ENCODE assay signal across 15 mouse cellular contexts in genomic region chr3:129880925-129881593, GRCm38 (mm10). TPM values are rescaled to one million over a fixed set of nuclear protein-coding genes. Genes with fewer than 3 reads are reported as not detected.
DNase-seq lines count a peak whose midpoint lies in the region; ATAC-seq and TF ChIP-seq lines count a peak whose summit lies in the region.
"Had no signal": no experiment of that assay in that cellular context is flagged by ENCODE, and none has a peak within 500 bp of the region (broad histone marks: within the 10 kb centered on the region; RNA-seq: fewer than 3 reads in every experiment).

No protein-coding gene starts in this region.

- peak overlapping the region; percentile 15; the same call in 1 of the 2 replicates for H3K27ac ChIP-seq in heart, embryonic 15.5 days
- H3K27ac ChIP-seq in liver, embryonic 12.5 days, result peak overlapping the region; percentile 86
- H3K27ac ChIP-seq in thymus, adult 2 months (ENCODE audit: control insufficient read depth, insufficient read depth, low read length), result peak overlapping the region; percentile 84
- H3K27ac ChIP-seq: forebrain, embryonic 13.5 days; hindbrain, embryonic 10.5 days had no signal

- no peak overlapping the region; the same call in 1 of the 2 replicates for H3K4me2 ChIP-seq in heart, embryonic 15.5 days
- peak overlapping the region; percentile 97 for H3K4me2 ChIP-seq in liver, embryonic 12.5 days
- H3K4me2 ChIP-seq: forebrain, embryonic 13.5 days had no signal

- H3K27me3 ChIP-seq in heart, embryonic 15.5 days, result no peaks in the 10 kb centered on the region
- H3K27me3 ChIP-seq in liver, embryonic 12.5 days (replicated peaks), result no peaks in the 10 kb centered on the region
- H3K27me3 ChIP-seq in thymus, adult 2 months (ENCODE audit: control insufficient read depth, insufficient read depth, low read length), result no peaks in the 10 kb centered on the region
- H3K27me3 ChIP-seq: forebrain, embryonic 13.5 days had no signal

- TF ChIP-seq POLR2A in thymus, adult 2 months (IDR thresholded peaks at IDR 0.05; ENCODE audit: control insufficient read depth, extremely low read depth, insufficient read depth, low read length, poor library complexity), result no peak

- no peak for ATAC-seq in heart, embryonic 15.5 days (replicated peaks; ENCODE audit: insufficient number of reproducible peaks, insufficient read depth, low FRiP score, low read depth)
- peak; percentile 76 for ATAC-seq in liver, embryonic 12.5 days
- ATAC-seq: forebrain, embryonic 13.5 days had no signal

- WGBS in heart, embryonic 15.5 days, result 56% methylated on average over 8 of the region's 8 CpGs
- WGBS in liver, embryonic 12.5 days (ENCODE audit: insufficient replicate concordance), result 18% methylated on average over 8 of the region's 8 CpGs
- WGBS in thymus, adult 2 months, result 48% methylated on average over 8 of the region's 8 CpGs

- no peak for DNase-seq in heart, postnatal 10 days
- DNase-seq in MEL-GATA-1-ER (ENCODE audit: extremely low read depth, low read depth), result peak; percentile 55
- peak; percentile 37 for DNase-seq in thymus, adult 2 months
- DNase-seq in embryo, embryonic 10 days (ENCODE audit: low spot score), result no peak
- no peak for DNase-seq in testis, postnatal 10 days (ENCODE audit: low spot score)
- no peak for DNase-seq in B cell, adult 2 months
- DNase-seq: adrenal gland, adult 2 months; cerebellum, adult 9-10 months; kidney, adult 18-20 months; right cerebral cortex, postnatal 4 days had no signal

- H3K4me3 ChIP-seq in heart, embryonic 15.5 days, result no peak overlapping the region
- H3K4me3 ChIP-seq in liver, embryonic 12.5 days, result peak overlapping the region; percentile 53
- H3K4me3 ChIP-seq in thymus, adult 2 months (ENCODE audit: control insufficient read depth, insufficient read depth, low read length), result no peak overlapping the region
- H3K4me3 ChIP-seq: forebrain, embryonic 13.5 days; hindbrain, embryonic 10.5 days had no signal

- intact Hi-C loops in heart, postnatal 10 days (cut with DNase I), result no loop called here

- no peaks in the 10 kb centered on the region for H3K9me3 ChIP-seq in heart, embryonic 15.5 days (replicated peaks)
- H3K9me3 ChIP-seq in liver, embryonic 12.5 days (replicated peaks), result no peaks in the 10 kb centered on the region
- H3K9me3 ChIP-seq: forebrain, embryonic 13.5 days; hindbrain, embryonic 10.5 days had no signal

- no peak overlapping the region for H3K9ac ChIP-seq in heart, embryonic 15.5 days
- peak overlapping the region; percentile 68 for H3K9ac ChIP-seq in liver, embryonic 12.5 days
- H3K9ac ChIP-seq: forebrain, embryonic 13.5 days had no signal

- H3K36me3 ChIP-seq in heart, embryonic 15.5 days, result no peaks in the 10 kb centered on the region
- no peaks in the 10 kb centered on the region for H3K36me3 ChIP-seq in liver, embryonic 12.5 days
- no peaks in the 10 kb centered on the region for H3K36me3 ChIP-seq in thymus, adult 2 months (ENCODE audit: control insufficient read depth, insufficient read depth, low read length)
- H3K36me3 ChIP-seq: hindbrain, embryonic 10.5 days had no signal

- TF ChIP-seq CTCF in thymus, adult 2 months (IDR thresholded peaks at IDR 0.05; ENCODE audit: borderline replicate concordance, control insufficient read depth, extremely low read depth, insufficient read depth, low read length, poor library complexity), result no peak

- H3K4me1 ChIP-seq in heart, embryonic 15.5 days (replicated peaks), result peaks cover 19% of the 10 kb centered on the region
- H3K4me1 ChIP-seq in liver, embryonic 12.5 days, result peaks cover 82% of the 10 kb centered on the region
- peaks cover 26% of the 10 kb centered on the region for H3K4me1 ChIP-seq in thymus, adult 2 months (replicated peaks; ENCODE audit: control insufficient read depth, insufficient read depth, low read length)

RNA-seq across cellular contexts. Expression of gene Pla2g12a, which starts 2.7 kb away (rescaled TPM):
- 53.2 and 58.0 TPM in 2 replicates for polyA plus RNA-seq in heart, embryonic 15.5 days (2015; fragmentation: Nextera tagmentation; extraction: Ambion mirVana)
- total RNA-seq in heart, postnatal 10 days (2021), result 10 to 100 TPM; 21.3 to 29.8 TPM
- polyA plus RNA-seq in liver, embryonic 12.5 days (2016; fragmentation: Nextera tagmentation; extraction: Ambion mirVana), result 107 and 112 TPM in 2 replicates
- 67.0 and 89.3 TPM in 2 replicates for polyA plus RNA-seq in thymus, adult 2 months (2012; rRNA removed)

RNA-seq across cellular contexts. Expression of gene Casp6, which starts 20.2 kb away (rescaled TPM):
- 58.7 and 62.6 TPM in 2 replicates for polyA plus RNA-seq in heart, embryonic 15.5 days (2015; fragmentation: Nextera tagmentation; extraction: Ambion mirVana)
- 10 to 100 TPM; 19.5 to 25.3 TPM for total RNA-seq in heart, postnatal 10 days (2021)
- 43.7 and 46.7 TPM in 2 replicates for polyA plus RNA-seq in liver, embryonic 12.5 days (2016; fragmentation: Nextera tagmentation; extraction: Ambion mirVana)
- polyA plus RNA-seq in thymus, adult 2 months (2012; rRNA removed), result 82.6 and 86.1 TPM in 2 replicates

RNA-seq across cellular contexts. Expression of gene Cfi, which starts 45.4 kb away (rescaled TPM):
- polyA plus RNA-seq in heart, embryonic 15.5 days (2015; fragmentation: Nextera tagmentation; extraction: Ambion mirVana), result 2.2 and 3.7 TPM in 2 replicates
- 1 to 10 TPM; 1.2 to 1.3 TPM for total RNA-seq in heart, postnatal 10 days (2021)
- 86.6 and 90.7 TPM in 2 replicates for polyA plus RNA-seq in liver, embryonic 12.5 days (2016; fragmentation: Nextera tagmentation; extraction: Ambion mirVana)
- polyA plus RNA-seq in thymus, adult 2 months (2012; rRNA removed), result 0.22 and 0.54 TPM in 2 replicates
- total RNA-seq: neutrophil, adult 5-6 weeks had no signal

RNA-seq across cellular contexts. Expression of gene Gar1, which starts 49.9 kb away (rescaled TPM):
- 37.0 and 42.1 TPM in 2 replicates for polyA plus RNA-seq in heart, embryonic 15.5 days (2015; fragmentation: Nextera tagmentation; extraction: Ambion mirVana)
- total RNA-seq in heart, postnatal 10 days (2021), result 10 to 100 TPM; 25.5 to 29.4 TPM
- 125 and 131 TPM in 2 replicates for polyA plus RNA-seq in liver, embryonic 12.5 days (2016; fragmentation: Nextera tagmentation; extraction: Ambion mirVana)
- polyA plus RNA-seq in thymus, adult 2 months (2012; rRNA removed), result 36.4 and 46.7 TPM in 2 replicates

RNA-seq across cellular contexts. Expression of gene Rrh, which starts 58.7 kb away (rescaled TPM):
- polyA plus RNA-seq in heart, embryonic 15.5 days (2015; fragmentation: Nextera tagmentation; extraction: Ambion mirVana), result not detected in 2 replicates
- under 1 TPM; 0.12 to 0.14 TPM for total RNA-seq in heart, postnatal 10 days (2021)
- polyA plus RNA-seq in liver, embryonic 12.5 days (2016; fragmentation: Nextera tagmentation; extraction: Ambion mirVana), result 0.04 TPM in 1 of 2 replicates, not detected in the other
- polyA plus RNA-seq in thymus, adult 2 months (2012; rRNA removed), result 0.08 and 0.09 TPM in 2 replicates
- polyA plus RNA-seq: adrenal gland, adult 2 months had no signal

Comparison
In these comparisons a context has a peak if more than half of its experiments do, and no peak if none do; other contexts are left out.
1. H3K27ac ChIP-seq: peak in every context shown above with its lines; median percentile 86 in liver, embryonic 12.5 days; 84 in thymus, adult 2 months; 15 in heart, embryonic 15.5 days.
2. DNase-seq: peak in MEL-GATA-1-ER (single experiment) and thymus, adult 2 months (single experiment); none in heart, postnatal 10 days (0 of 2), embryo, embryonic 10 days (single experiment), testis, postnatal 10 days (single experiment) and B cell, adult 2 months (0 of 2).
3. RNA of gene Cfi, which starts 45.4 kb away (polyA plus RNA-seq): 86.6 to 90.7 TPM in liver, embryonic 12.5 days; 2.2 to 3.7 TPM in heart, embryonic 15.5 days and 0.22 to 0.54 TPM in thymus, adult 2 months; every median in the first group is over 10 times any median in the second.